Mouse (Mus musculus) cerebellum, adult 2 months (tissue): ENCODE results near the gene Vps26b. TPM values are rescaled to one million over a fixed set of nuclear protein-coding genes. Genes with fewer than 3 reads are reported as not detected.

ENCODE experiments used
- DNase-seq, 2 experiments: peaks; one replicate each; pipeline ENCODE4 v3.0.0; 2021
- H3K27ac ChIP-seq: fragments of 200-500 bp; 2 replicates; pipeline ENCODE4 v1.5.1; 2012; ENCODE audit warnings: low read length, control low read depth, inconsistent platforms; ENCODE audit not compliant: insufficient read depth
- H3K27me3 ChIP-seq: fragments of 200-500 bp; 2 replicates; pipeline ENCODE4 v1.6.1; 2012; ENCODE audit warnings: inconsistent platforms, mild to moderate bottlenecking, low read length, moderate library complexity; ENCODE audit not compliant: control insufficient read depth, insufficient read depth
- H3K4me1 ChIP-seq: fragments of 200-500 bp; 2 replicates; pipeline ENCODE4 v1.6.1; 2011; ENCODE audit warnings: low read length; ENCODE audit not compliant: control insufficient read depth, insufficient read depth
- H3K4me3 ChIP-seq: fragments of 200-500 bp; replicated peaks from 2 replicates; pipeline ENCODE3; 2011; ENCODE audit warnings: mild to moderate bottlenecking, low read depth, low read length, control low read depth; ENCODE audit not compliant: insufficient read depth
- CTCF ChIP-seq: fragments of 200-500 bp; IDR thresholded peaks from 2 replicates; pipeline ENCODE4 v1.5.1; 2011; ENCODE audit warnings: low read depth, mild to moderate bottlenecking, control low read depth, low read length, moderate library complexity, borderline replicate concordance; ENCODE audit not compliant: insufficient read depth
- POLR2A ChIP-seq: fragments of 200-500 bp; IDR thresholded peaks from 2 replicates; pipeline ENCODE4 v1.6.1; 2011; ENCODE audit warnings: low read length, control low read depth, borderline replicate concordance; ENCODE audit not compliant: insufficient read depth
- WGBS: fragments of 180-500 bp; shearing (Covaris S2); methylation state at CpG from one replicate; pipeline ENCODE4 v1.1.7; 2018; 5-methylcytosine and 5-hydroxymethylcytosine counted together
- polyA plus RNA-seq: library from polyadenylated mRNA; depleted of rRNA; stranded (reverse); fragments of >200 nt; gene quantifications from 2 replicates; pipeline ENCODE4 v1.2.3, GENCODE M21; 2012; rRNA removed

The Vps26b gene
- polyA plus RNA-seq, 1 experiment, result 87.5 TPM

- TF ChIP-seq POLR2A (no peak), CTCF (no peak)
- Histone ChIP-seq H3K4me1 (no peaks in the 10 kb centered on the region), H3K27me3 (no peaks in the 10 kb centered on the region), H3K27ac (no peak overlapping the region), H3K4me3 (no peak overlapping the region)
- 88% methylated on average over 4 of the region's 4 CpGs for whole genome bisulfite sequencing
- no peak for DNase-seq
Measured at GRCm38 (mm10) chr9:26990181-26990580, 39.7 kb downstream of the Vps26b start.

GRCm38 (mm10) chr9:26985668-26986277 is 44.1 kb downstream of the Vps26b start:
- 97% methylated on average over 6 of the region's 6 CpGs for WGBS

GRCm38 (mm10) chr9:26985090-26985613 is 44.7 kb downstream of the Vps26b start:
- no peaks in the 10 kb centered on the region for H3K27me3 ChIP-seq
- no peak for DNase-seq
- H3K27ac ChIP-seq, result no peak overlapping the region
- no peaks in the 10 kb centered on the region for H3K4me1 ChIP-seq
- WGBS, result 97% methylated on average over 2 of the region's 2 CpGs
- TF ChIP-seq CTCF, result no peak
- no peak overlapping the region for H3K4me3 ChIP-seq

More at GRCm38 (mm10) chr9:26985668-26986277, 44.1 kb downstream of the Vps26b start:
- no peaks in the 10 kb centered on the region for H3K4me1 ChIP-seq
- no peak overlapping the region for H3K27ac ChIP-seq
- H3K4me3 ChIP-seq, result no peak overlapping the region
- TF ChIP-seq POLR2A (no peak), CTCF (no peak)
- H3K27me3 ChIP-seq, result no peaks in the 10 kb centered on the region
- no peak for DNase-seq

GRCm38 (mm10) chr9:26978776-26979175 is 51.1 kb downstream of the Vps26b start:
- no peak for DNase-seq
- TF ChIP-seq CTCF (no peak), POLR2A (no peak)
- Histone ChIP-seq H3K27ac (no peak overlapping the region), H3K4me1 (no peaks in the 10 kb centered on the region), H3K27me3 (no peaks in the 10 kb centered on the region), H3K4me3 (no peak overlapping the region)
- WGBS, result 87% methylated on average over 3 of the region's 3 CpGs

- Histone ChIP-seq H3K4me3 (no peak overlapping the region), H3K27me3 (no peaks in the 10 kb centered on the region), H3K4me1 (no peaks in the 10 kb centered on the region), H3K27ac (no peak overlapping the region)
- DNase-seq, result no peak
- 84% methylated on average over 9 of the region's 9 CpGs for WGBS
- no peak for TF ChIP-seq CTCF
- no peak for TF ChIP-seq POLR2A
Measured at GRCm38 (mm10) chr9:26977754-26978153, 52.1 kb downstream of the Vps26b start.

Other genes with a start within 250 kb of the Vps26b start
- 0.64 and 1.2 TPM in 2 replicates for gene Glb1l2, start 223.6 kb downstream of the Vps26b start, polyA plus RNA-seq
- gene Glb1l3, start 169.2 kb downstream of the Vps26b start, polyA plus RNA-seq, result 0.03 TPM in 1 of 2 replicates, not detected in the other
- gene Gm1110, start 107.0 kb downstream of the Vps26b start, polyA plus RNA-seq, result 0.14 TPM in 1 of 2 replicates, not detected in the other
- 45.0 and 49.9 TPM in 2 replicates for gene Acad8, start 30.5 kb downstream of the Vps26b start, polyA plus RNA-seq
- gene Thyn1, start 30.4 kb downstream of the Vps26b start, polyA plus RNA-seq, result 93.5 and 104 TPM in 2 replicates
- gene Ncapd3, start 110 bp upstream of the Vps26b start, polyA plus RNA-seq, result 45.7 and 47.6 TPM in 2 replicates
- gene Jam3, start 125.4 kb upstream of the Vps26b start, polyA plus RNA-seq, result 44.3 and 50.8 TPM in 2 replicates